Mouse (Mus musculus) spleen, adult 2 months (tissue): ENCODE measurements around the gene Adss.

Experiments
- CTCF ChIP-seq: fragments of 200-500 bp; IDR thresholded peaks from 2 replicates; pipeline ENCODE4 v1.5.1; 2011; ENCODE audit warnings: mild to moderate bottlenecking, inconsistent platforms; ENCODE audit not compliant: insufficient read depth, insufficient read length, insufficient replicate concordance; ENCODE audit errors: extremely low read depth
- POLR2A ChIP-seq: fragments of 200-500 bp; IDR thresholded peaks from 2 replicates; pipeline ENCODE4 v1.6.1; 2011; ENCODE audit warnings: low read depth, low read length, inconsistent platforms

GRCm38 (mm10) chr1:177795421-177796192 is 704 bp downstream of the Adss start:
- TF ChIP-seq POLR2A (no peak), CTCF (no peak)
